Mouse (Mus musculus): ENCODE data around the gene Aqp9.

Aqp9 gene

DNA sequence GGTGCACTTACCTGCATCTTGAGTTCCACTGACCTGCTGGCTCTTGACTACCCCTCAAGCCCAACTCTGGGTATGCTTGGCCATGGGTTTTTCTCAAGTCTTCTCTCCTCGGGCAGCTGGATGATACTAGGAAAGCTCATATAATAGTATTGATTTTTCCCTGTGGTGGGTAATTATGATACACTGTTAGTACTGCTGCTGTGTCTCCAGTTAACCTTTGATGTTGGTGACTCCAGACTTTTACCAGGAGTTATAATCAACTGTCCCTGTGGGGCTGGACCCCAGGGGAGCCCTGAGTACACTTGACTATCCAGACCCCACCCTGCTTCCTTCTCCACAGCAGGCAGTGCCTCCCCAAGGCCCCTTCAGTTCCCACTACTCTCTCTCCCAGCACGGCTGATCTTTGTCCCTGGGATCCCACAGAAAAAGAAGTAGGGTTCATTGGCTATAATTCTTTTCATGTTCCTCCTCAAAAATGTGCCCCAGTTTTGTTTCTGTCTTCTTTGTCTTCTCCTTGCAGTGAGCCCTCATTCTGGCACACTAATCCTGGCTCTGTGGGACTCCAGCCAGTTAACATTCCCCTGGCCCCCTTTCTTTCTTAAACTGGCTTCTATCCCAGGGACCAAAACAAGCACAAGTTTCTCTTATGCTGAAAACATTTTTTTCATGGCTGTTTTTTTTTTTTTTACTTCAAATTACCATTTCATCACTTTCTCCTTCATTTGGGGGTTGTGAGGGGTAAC lies 838 bp downstream of the Aqp9 start:
- no peak for DNase-seq (ENCODE audit: low read depth, low spot score)

DNA sequence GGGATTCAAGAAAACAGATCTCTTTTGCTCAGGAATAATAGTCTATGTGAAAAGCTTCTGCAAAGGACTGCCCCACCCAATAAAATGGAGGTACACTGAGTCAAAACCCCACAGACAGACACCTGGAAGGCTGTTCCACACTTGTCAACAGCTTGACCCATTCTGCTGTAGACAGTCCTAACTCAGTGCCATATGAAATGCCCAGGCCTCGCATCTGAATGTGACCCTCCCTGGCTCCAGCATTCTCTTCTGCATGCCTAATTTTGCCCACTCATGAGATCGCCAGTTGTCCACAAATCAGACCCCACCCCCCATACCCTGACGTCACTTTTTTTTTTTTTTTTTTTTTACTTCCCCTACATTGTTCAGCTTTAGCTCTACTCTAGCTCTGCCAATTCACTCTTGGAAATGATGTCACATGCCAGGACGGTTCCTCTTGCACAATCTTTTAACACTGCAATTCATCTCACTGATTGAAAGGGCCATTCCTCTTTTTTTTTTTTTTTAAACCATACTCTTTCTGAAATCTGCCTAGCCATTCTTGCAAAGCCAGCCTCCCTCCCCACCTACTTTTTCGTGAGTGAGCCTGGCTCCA lies 1.5 kb downstream of the Aqp9 start:
- no peak for DNase-seq (ENCODE audit: low read depth, low spot score)

DNA sequence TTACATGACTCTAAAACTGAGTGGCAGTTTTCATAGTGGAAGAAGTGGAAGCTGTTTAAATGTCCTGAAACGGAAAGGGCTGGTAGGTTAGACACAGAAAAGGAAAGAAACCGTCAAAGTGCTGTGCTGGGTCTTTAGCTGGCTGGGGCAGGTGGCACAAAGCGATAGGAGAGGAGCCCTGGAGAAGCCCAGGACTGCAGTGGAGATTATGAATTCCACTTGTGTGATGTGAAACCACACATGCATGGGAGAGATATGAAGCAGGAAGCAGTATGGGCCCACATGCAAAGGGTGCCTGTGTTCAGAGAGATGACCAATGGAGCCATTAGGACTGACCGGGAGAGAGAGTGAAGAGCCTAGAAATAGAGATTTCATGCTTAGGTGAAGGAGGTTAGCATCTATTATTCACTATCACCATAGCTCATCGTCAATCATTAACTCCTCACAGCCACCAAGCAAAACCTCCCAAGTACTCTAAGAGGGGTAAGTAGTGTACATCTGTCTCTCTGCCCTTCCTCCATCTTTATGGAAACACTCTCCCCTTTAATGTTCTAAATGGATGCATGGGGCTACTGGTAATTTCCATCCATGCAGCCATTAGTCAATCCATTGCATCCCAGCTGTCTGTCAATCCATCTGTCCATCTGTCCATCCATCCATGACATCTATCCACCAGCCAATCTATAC lies 2.3 kb downstream of the Aqp9 start:
- DNase-seq (ENCODE audit: low read depth, low spot score) = no peak

DNA sequence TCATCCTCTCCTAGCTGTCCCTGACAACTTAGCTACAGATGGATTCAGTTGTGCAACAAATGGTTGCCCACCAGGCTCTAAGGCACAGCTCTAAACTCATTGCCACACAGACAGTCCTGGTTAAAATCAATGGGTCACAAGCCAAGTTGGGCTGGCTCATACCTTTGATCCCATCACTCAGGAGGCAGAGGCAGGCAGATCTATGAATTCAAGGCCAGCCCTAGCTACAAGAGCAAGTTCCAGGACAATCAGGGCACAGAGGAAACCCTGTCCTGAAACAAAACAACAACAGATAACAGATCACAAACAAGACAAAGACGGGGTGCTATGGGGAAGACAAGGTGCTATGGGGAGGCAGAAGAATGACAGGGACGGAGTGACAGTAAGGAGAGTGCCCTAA lies 3.0 kb downstream of the Aqp9 start:
- DNase-seq (ENCODE audit: low read depth, low spot score) = no peak

DNA sequence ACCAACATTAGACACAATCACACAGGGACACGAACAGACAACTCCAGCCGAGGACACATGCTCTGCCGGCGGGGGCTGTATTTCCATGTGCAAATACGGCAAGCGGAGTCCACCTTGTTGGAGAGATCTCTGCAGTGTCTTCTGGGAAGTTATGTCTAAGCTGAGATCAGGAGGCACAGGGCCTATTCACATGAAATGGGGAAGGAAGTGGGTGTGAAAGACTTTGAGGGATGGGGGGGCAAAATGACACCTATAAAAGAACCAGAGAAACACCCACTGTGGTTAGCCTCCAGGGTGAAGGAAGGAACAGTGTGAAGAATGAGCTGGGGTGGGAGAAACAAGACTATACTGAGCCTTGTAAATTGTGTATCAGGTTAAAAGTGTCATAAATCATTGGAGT lies 3.4 kb downstream of the Aqp9 start:
- no peak for DNase-seq (ENCODE audit: low read depth, low spot score)

DNA sequence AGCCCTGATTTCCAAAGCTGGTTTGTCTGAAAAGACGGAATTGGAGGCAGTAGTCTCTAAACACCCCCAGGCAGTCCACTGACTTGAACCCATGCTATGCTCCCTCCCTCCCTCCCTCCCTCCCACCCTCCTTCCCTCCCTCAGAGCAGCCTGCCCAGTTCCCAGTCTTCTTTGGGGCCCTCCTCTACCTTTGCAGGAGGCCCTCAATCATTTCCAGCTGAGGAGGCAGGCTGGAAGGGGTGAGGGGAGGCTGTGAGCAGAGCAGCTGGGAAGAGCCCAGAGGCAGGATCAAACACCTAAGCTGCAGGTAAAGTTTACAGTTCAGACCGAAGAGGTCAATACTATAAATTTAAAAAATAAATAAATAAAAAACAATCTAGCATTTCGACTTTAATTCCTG lies 4.1 kb downstream of the Aqp9 start:
- no peak for DNase-seq (ENCODE audit: low read depth, low spot score)

DNA sequence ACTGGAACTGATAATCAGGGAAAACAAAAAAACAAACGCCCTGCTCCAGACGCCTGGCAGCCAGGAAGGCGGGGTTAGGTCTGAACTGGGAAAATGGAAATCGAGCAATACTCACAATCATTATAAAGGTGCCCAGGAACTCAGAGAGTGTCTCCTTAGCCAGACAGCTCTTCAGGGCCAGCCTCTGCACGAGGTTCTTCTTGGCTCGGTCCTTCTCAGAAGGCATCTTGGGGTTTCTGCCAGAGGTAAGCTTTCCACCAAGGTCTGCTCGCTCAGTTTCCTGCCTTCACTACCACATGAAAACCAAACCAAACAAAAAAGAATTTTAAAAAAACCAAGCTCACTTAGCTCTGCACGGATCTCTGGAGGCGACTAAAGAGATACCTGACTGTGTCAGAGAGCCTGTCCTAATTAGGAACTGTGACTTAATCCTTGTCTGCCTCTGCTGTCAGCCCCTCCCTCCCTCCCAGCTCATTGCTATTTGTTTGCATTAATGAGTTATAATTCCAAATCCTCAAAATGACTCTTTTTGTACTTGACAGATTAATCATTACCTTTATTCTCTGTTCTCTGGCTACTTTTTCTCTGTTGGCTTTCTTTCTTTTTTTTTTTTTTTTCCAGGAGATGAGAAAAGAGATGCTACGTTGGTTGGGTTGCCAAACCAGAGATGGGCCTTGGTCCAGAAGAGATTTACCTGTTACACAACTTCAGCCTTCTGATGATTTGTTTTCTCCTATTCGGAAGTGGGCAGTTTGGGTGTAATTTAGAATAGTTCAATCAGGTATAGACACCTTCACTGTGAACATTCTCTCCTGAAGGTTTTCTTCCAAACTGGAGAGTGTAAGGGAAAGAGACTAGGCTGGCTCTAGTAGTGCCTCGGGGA lies 5.4 kb downstream of the Aqp9 start:
- no peak for DNase-seq (ENCODE audit: low read depth, low spot score)

DNA sequence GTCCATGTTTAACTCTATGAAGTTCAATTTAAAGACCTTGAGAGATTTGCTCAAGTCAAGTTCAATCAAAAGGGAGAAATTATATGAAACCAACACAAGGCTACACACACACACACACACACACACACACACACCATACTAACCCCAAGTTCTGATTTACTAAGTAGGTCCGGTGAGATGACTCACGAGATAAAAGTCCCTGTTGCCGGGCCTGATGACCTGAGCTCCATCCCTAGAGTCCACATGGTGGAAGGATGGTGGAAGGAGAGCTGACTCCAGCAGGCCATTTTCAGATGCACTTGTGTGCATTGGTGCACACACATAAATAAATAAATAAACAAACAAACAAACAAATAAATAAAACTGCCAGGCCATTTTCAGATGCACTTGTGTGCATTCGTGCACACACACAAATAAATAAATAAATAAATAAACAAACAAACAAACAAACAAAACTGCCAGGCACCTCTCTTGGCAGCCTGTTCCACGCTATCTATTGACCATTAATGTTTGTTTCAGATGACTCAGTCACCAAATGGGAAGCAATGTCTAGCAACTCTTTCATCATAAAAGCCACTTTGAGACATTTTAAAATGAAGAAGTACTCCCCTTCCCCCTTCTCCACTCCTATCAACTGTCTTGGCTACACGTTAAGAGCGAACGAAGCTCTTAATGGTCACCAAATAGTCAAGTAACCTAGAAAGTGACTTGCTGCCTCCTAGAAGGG lies 6.2 kb downstream of the Aqp9 start:
- no peak for DNase-seq (ENCODE audit: low read depth, low spot score)

DNA sequence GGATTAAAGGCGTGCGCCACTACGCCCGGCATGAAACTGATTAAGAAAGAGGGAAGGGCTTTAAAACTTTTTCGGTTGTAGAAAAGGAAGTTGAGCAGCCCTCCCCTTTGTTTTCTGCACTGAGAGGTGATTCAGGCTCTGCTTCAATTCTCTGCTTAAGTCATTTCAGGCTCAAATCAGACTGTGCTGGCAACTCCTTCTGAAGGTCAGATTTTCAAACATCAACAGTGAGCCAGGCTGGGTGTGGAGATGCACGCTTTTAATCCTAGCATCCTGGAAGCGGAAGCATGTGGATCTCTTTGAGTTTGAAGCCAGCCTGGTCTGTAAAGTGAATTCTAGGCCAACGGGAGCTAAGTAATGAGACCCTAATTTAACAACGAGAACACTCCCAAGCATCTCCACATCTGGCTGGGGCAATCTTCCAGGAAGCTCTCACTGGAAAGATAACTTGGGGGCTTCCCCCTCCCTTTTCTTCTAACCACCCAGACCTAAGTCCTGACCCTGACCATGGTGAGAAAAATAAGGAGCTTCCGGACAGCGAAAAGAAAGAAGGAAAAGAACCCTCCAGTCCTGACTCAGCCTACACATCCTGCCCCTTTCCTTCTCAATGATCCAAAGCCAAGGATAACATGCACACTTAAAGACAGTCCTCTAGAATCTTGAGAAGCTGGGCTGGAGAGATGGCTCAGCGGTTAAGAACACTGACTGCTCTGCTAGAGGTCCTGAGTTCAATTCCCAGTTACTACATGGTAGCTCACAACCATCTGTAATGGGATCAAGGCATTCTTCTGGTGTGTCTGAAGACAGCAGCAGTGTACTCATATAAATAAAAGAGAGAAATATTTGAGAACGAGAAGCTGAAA lies 7.4 kb downstream of the Aqp9 start:
- no peak for DNase-seq (ENCODE audit: low read depth, low spot score)

DNA sequence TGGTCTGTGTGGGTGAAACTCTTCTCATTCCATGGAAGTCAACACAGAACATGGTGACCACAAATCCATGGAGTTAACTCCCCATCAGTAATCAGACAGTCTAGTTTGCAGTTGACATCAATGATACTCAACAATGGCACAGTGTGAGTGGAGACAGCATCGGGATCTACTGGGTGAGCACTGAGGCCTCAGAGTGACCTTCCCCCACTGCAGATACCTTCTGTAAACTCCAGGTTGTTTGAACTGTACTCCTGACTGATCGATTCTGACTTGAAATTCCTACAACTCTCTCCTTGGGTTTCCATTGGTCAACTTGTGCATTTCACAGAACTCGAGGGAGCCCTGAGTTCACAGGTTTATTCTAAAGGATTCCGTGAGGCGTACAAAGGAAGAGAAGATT lies 8.8 kb downstream of the Aqp9 start:
- DNase-seq (ENCODE audit: low read depth, low spot score) = no peak

DNA sequence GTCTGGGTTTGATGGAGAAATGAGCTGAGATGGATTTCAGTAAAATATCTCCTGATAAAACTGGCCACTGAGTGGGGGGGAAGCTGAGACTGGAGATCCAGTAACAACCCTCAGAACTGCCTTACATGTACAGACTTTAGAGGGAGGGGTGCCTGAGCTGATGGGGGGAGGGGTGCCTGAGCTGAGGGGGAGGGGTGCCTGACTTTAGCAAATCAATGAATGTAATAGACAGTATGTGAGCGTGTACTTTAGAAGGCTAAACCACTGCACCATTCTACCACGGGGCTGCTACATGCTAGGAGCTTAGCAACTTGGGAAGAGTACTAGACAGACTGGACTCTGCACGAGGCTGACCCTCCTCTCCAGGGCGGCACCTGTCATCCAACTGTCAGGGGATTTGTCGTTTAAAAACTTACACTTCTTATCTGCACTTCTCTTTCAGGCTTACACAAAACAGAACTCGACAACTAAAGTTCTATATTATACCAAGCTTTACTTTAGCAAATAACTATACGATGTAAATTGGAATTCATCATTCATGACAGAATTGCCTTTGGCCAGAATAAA lies 9.3 kb downstream of the Aqp9 start:
- DNase-seq (ENCODE audit: low read depth, low spot score) = no peak

DNA sequence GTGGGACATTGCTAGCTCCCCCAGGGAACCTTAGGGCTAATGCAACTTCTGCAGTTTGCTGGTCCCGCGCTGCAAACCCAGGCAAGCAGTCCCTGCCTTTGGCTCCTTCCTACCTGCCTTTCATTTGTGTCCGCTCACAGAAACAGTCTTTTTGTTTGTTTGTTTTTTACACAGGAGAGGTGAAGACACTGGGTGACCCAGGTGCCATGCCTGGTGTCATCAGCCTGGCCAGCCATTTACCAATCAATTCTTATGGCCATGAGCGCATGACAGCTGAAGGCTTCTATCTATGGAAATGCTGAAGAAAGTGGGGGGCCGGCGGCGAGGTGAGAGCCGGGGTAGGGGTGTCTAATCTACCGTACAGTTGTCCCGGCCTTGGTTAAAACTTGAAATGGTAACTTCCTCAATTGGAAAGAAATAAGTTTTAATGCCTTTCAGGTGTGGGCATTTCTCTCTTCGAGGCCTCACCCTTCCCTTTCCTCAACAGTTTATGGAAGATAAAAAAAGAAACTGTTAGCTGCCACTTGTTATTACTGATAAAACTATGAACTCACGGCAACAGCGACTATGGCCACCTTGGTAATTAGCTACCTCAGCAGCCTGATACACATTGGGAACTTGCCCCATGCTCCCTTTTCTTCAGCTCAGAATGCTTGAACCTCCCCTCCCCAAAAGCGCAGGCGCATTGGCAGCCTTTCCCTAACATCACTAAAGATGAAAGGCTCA lies 10.4 kb downstream of the Aqp9 start:
- DNase-seq (ENCODE audit: low read depth, low spot score) = no peak

DNA sequence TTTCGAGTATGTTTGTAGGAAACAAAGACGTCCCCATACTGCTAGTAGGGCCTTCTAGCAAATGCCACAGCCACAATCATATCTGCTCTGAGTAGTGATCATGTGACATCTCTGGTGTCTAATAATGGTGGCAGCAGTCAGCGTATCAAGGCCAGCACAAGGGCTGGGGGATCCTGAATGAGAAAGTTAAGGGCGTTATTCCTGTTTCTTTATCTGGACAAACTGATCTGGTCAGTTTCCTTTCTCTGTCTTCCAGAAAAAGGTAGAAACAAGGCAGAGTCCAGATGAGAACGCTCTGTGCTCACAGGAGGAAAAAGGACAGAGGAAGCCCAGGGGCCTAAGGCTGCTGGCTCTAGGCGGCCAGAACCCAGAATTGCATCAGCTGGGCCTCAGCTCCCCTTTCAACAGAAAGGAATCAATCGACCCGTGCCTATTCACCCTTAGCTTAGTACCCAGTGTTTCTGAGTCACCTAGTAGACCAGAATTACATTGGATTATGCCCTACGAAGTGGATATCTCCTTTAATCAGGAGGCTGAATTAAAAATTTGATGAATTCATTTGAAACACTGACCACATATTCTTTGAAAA lies 11.9 kb downstream of the Aqp9 start:
- no peak for DNase-seq (ENCODE audit: low read depth, low spot score)

DNA sequence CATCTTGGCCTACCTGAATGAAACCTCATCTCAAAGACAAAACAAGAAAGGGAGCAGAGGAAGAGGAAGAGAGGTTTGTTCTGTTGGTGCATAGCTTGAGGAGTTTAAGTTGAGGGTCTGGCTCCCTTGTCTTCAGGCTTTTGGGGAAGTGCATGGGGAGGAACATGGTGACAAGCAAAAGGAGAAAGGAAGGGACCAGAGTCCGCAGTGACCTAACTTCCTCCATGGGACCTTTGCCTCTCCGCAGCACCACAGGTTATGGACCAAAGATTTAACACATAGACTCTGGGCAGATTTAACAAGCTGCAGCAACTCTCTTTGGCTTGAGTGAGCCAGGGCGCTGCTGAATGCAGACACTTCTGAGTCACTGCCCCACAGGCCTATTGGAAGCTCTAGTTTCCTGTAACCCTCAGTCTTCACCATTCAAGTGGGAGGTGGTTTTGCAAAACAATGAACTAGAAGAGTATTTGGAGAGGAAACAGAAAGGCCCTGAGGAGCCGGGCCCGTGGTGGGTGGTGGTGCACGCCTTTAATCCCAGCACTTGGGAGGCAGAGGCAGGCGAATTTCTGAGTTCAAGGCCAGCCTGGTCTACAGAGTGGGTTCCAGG lies 13.0 kb downstream of the Aqp9 start:
- DNase-seq (ENCODE audit: low read depth, low spot score) = no peak

DNA sequence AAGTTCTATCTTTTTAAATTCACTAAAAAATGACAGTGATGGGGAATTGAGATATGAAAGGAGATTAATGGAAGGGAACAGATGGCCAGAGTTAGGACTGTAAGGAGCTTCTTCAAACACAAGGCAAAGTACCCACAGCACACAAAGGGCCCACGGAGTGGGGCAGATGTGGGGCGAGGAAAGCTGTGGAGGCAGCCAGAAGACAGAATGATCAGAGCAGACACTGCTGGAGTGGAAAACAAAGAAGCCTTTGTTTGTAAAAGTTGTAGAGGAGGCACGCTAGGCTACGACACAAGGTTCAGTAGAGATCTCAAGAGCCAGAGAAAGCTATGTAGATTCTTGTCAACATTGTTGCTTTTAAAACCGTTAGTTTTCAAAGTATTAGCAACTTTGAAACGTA lies 17.1 kb downstream of the Aqp9 start:
- no peak for DNase-seq (ENCODE audit: low read depth, low spot score)

DNA sequence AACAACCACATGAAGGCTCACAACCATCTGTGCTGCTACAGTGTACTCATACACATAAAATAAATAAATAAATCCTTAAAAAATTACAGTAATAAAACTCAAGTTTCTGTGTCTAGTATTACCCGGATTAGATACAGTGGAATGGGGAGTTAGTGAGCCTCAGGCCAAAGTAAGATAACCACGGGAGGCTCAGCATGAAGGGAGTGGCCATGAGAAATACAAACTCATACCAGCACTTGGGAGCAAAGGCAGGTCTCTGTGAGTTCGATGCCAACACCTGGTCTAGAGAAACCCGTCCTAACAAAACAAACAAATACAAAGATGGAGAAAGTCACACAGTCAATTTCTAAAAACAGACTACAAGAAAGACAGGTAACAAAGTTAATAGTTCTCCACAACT lies 18.3 kb downstream of the Aqp9 start:
- DNase-seq (ENCODE audit: low read depth, low spot score) = no peak

DNA sequence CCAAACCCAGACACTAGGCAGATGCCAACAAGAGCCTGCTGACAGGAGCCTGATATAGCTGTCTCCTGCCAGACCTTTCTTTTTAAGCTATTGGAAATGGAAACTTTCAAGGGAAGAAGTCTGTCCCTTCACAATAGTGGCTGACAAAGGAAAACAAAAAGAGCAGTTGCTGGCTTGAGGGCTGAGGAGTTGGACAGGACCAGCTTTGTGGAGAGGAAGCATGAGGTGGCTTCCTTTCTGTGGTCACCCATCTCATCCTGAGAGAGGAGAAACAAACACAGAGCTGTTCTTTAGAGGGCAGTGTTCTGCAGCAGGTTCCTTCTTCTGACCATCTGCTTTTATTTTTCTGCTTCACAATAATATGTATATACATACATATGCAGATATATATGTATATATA lies 19.6 kb downstream of the Aqp9 start:
- DNase-seq (ENCODE audit: low read depth, low spot score) = no peak

DNA sequence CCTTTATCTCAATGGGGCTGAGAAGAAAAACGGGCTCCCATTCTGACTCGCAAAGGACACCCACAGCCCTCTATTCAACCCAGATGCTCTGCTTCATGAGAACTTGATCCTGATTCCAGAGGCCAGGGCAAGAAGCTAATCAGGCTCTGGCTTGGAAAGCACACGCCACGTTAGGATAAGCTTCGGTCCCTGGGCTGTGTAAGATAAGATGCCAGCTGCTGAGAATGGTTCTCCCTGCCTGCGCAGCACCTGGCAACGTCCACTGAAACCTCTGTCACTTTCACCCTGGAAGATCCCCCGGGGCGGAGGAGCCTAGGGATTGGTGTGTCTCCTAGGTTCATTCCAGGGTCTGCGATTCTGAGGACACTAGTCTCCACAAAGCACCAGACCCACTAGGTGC lies 22.3 kb downstream of the Aqp9 start:
- no peak for DNase-seq (ENCODE audit: low read depth, low spot score)

DNA sequence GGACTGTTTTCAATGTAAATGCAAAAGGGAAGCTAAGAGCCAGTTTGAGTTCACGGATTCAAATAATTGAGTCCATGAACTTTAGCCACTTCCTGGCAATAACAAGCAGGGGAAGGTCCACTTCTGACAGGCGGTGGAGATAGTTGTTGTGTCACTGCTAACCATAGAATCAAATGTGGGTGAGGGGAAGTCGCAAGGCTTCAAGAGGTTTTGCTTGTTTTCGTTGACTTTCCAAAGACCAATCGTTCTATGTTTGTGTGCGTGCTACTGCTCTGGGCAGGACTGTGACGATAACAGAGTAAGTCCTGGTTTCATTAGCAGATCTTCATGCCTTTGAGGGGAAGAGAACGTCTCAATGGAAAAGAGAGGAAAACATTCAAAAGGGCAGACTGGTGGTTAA lies 28.3 kb downstream of the Aqp9 start:
- DNase-seq (ENCODE audit: low read depth, low spot score) = no peak

Measured in brain, embryonic 18.5 days (tissue).